Mouse (Mus musculus): ENCODE measurements at regions not wholly inside any gene's neighbourhood (a gene's known extent, or its start where the extent isn't known, plus 50 kb on each side); places are given as distances from the start of the nearest gene placed in this dataset.
"Not testable (repeated sequence)": the region's sequence is repeated elsewhere in the genome, so short reads cannot be mapped to it uniquely, and the experiment has no call there.

DNA sequence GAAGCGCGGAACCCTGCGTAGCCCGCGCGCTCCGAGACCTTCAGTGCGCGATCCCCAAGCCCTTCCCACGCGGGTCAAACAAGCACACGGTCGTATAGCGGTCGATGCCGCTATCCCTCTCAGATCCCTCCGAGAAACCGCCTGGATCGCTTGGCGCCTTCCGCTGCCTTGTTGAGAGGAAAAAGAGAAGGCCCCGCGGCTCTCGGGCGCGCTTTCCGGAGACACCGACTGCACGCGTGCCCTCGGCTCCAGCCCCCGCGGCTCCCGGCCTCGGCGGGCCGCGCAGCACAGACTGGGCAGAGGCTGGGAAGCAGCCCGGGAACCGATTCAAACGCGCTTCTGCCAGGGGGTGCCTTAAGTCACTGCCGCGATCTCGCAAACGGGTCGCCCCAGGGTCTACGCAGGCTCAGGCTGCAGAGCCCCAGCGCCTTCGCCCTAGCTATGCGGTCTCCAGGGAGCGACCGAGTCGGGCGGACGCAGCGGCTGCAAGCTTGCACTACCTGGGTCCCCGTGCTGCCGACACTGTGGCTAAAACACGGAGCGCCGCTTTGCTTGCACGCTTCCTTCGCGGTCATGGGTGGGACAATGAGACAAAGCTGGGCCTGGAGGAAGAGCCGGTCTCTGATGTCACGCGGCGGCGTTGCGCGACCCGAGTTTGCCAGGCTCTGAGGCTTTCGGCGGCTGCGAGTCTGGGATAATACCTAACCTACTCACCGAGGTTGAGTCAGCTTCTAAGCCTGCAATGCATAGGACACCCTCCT lies 87.3 kb downstream of the Crisp4 start:
- TF ChIP-seq CTCF (IDR thresholded peaks at IDR 0.05; ENCODE audit: extremely low read depth, insufficient read depth, insufficient read length, insufficient replicate concordance), result no peak
- TF ChIP-seq POLR2A (IDR thresholded peaks at IDR 0.05; ENCODE audit: low read depth, low read length), result no peak
- Histone ChIP-seq H3K36me3 (ENCODE audit: control insufficient read depth, insufficient read depth, low read length) (no peaks in the 10 kb centered on the region), H3K27ac (ENCODE audit: insufficient read depth, low read length) (no peak overlapping the region), H3K27me3 (ENCODE audit: control insufficient read depth, insufficient read depth, low read length) (no peaks in the 10 kb centered on the region; the same call in 1 of the 2 replicates), H3K4me3 (ENCODE audit: extremely low read depth, insufficient read depth, insufficient read length) (no peak overlapping the region), H3K4me1 (ENCODE audit: control insufficient read depth, insufficient read depth, insufficient read length) (no peaks in the 10 kb centered on the region)
- 5% methylated on average over 77 of the region's 77 CpGs for WGBS
- DNase-seq (ENCODE audit: low read depth in 1 of 2, low spot score in 2 of 2), result no peak

DNA sequence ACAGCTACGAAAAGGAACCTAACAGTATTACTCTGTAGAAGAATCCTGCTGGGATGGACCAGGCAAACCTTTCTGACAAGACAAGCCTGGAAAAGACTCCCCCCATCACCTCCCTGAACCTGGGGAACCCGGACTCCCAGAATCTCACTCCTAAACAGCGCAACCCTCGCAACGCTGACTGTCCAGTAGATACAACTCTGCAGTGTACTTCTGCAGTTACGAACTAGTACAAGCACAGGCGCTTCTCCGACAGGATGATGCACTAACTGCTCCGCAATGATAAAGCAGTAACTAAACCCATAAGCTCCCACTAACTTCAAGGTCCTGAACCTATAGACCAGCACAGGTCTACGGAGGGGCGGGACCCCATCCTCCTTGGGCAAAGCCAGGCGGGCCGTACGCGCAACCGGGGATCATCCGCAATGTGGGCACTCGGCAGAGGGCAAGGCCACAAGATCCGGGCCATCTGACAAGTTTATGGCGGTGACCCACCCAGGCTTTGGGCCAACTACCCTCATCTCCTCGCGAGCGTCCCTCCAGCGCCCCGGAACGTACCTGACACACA lies 88.0 kb downstream of the Crisp4 start:
- 9% methylated on average over 26 of the region's 26 CpGs for WGBS
- no peak for DNase-seq (ENCODE audit: low read depth in 1 of 2, low spot score in 2 of 2)
- TF ChIP-seq CTCF (IDR thresholded peaks at IDR 0.05; ENCODE audit: extremely low read depth, insufficient read depth, insufficient read length, insufficient replicate concordance), result no peak
- TF ChIP-seq POLR2A (IDR thresholded peaks at IDR 0.05; ENCODE audit: low read depth, low read length), result no peak
- no peaks in the 10 kb centered on the region for H3K36me3 ChIP-seq (ENCODE audit: control insufficient read depth, insufficient read depth, low read length)
- no peak overlapping the region for H3K27ac ChIP-seq (ENCODE audit: insufficient read depth, low read length)
- H3K4me1 ChIP-seq (ENCODE audit: control insufficient read depth, insufficient read depth, insufficient read length), result no peaks in the 10 kb centered on the region
- H3K27me3 ChIP-seq (ENCODE audit: control insufficient read depth, insufficient read depth, low read length), result no peaks in the 10 kb centered on the region; the same call in 1 of the 2 replicates
- no peak overlapping the region for H3K4me3 ChIP-seq (ENCODE audit: extremely low read depth, insufficient read depth, insufficient read length)

DNA sequence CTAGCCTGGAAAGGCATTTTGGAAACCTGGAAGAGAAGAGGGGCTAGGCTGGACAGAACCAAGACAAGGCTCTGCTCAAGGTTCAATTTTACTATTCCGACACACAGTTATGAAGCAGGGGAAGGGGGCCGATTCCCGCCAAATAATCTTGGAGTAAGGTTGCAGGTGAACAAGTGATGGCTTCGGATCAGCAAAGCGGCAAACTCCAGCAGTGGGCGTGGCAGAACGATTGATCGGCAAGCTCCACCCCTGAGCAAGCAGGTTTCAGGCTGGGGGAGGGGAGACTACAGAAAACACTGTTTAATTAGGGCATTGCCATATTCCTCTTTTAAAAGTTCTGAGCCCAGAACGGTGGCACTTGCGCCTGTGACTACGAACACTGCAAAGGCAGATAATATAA lies 88.7 kb downstream of the Crisp4 start:
- H3K4me1 ChIP-seq (ENCODE audit: control insufficient read depth, insufficient read depth, insufficient read length); H3K27me3 ChIP-seq (ENCODE audit: control insufficient read depth, insufficient read depth, low read length); H3K4me3 ChIP-seq (ENCODE audit: extremely low read depth, insufficient read depth, insufficient read length); H3K27ac ChIP-seq (ENCODE audit: insufficient read depth, low read length); H3K36me3 ChIP-seq (ENCODE audit: control insufficient read depth, insufficient read depth, low read length); DNase-seq (ENCODE audit: low read depth in 1 of 2, low spot score in 2 of 2): not testable (repeated sequence)
- WGBS, result 16% methylated on average over 11 of the region's 11 CpGs

DNA sequence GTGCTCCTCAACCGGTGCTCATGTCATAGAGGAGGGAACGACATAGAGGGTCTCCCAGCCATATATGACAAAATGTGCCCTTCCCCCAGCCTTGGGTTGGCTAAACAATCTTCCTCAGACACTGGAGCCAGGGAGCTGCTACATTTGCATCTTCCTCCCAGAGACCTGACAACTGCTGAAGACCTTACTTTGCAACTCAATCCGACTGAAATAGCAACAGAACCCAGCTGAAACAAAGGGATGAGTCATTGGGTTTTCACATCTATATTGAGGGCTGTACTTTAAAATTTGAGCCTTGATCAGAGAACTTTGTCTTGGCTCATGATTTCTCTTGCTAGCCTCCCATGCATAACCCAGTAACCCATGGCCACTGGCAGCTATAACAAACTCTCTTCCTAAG lies 115.5 kb downstream of the Crisp4 start:
- DNase-seq (ENCODE audit: low read depth in 1 of 2, low spot score in 2 of 2), result no peak
- Histone ChIP-seq H3K27ac (ENCODE audit: insufficient read depth, low read length) (no peak overlapping the region), H3K4me3 (ENCODE audit: extremely low read depth, insufficient read depth, insufficient read length) (no peak overlapping the region), H3K36me3 (ENCODE audit: control insufficient read depth, insufficient read depth, low read length) (no peaks in the 10 kb centered on the region), H3K4me1 (ENCODE audit: control insufficient read depth, insufficient read depth, insufficient read length) (no peaks in the 10 kb centered on the region), H3K27me3 (ENCODE audit: control insufficient read depth, insufficient read depth, low read length) (no peaks in the 10 kb centered on the region)
- TF ChIP-seq CTCF (IDR thresholded peaks at IDR 0.05; ENCODE audit: extremely low read depth, insufficient read depth, insufficient read length, insufficient replicate concordance) (no peak), POLR2A (IDR thresholded peaks at IDR 0.05; ENCODE audit: low read depth, low read length) (no peak)
- 54% methylated on average over 3 of the region's 3 CpGs for WGBS

DNA sequence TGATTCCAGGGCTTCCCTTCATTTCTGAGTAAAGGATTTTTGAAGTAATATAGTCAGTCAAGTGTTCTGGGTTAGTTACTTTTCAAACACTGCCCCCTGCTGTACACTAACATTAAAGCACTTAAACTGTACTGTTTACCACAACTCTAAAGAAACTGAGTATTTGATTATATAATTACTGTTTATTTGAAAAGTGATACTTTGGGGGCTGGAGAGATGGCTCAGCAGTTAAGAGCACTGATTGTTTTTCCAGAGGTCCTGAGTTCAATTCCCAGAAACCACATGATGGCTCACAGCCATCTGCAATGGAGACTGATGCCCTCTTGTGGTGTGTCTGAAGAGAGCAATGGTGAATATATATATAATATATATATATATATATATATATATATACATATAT lies 132.8 kb downstream of the Crisp4 start:
- not testable (repeated sequence) for H3K27ac ChIP-seq (ENCODE audit: insufficient read depth, low read length); H3K4me3 ChIP-seq (ENCODE audit: extremely low read depth, insufficient read depth, insufficient read length); H3K36me3 ChIP-seq (ENCODE audit: control insufficient read depth, insufficient read depth, low read length); H3K4me1 ChIP-seq (ENCODE audit: control insufficient read depth, insufficient read depth, insufficient read length); DNase-seq (ENCODE audit: low read depth in 1 of 2, low spot score in 2 of 2); H3K27me3 ChIP-seq (ENCODE audit: control insufficient read depth, insufficient read depth, low read length)

DNA sequence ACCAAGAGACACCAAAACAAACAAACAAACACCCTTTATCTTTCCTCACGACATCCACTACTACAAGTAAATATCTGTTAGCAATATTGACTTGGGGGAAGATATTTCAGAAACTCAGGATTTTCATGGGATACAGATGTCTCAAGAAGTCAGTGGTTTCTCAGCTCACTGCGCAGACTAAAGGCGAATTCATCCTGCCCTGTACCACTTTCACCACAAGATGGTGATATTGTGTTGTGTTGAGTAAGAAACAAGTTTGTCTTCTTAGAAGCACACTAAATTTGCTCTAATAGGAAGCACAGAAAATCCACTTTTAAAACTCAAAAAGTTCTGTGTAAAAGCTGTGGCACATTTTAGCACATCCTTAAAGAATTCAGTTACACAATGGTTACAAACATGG lies 165.1 kb downstream of the Crisp4 start:
- DNase-seq (ENCODE audit: low read depth in 1 of 2, low spot score in 2 of 2), result no peak
- 13% methylated on average over 3 of the region's 3 CpGs for WGBS

DNA sequence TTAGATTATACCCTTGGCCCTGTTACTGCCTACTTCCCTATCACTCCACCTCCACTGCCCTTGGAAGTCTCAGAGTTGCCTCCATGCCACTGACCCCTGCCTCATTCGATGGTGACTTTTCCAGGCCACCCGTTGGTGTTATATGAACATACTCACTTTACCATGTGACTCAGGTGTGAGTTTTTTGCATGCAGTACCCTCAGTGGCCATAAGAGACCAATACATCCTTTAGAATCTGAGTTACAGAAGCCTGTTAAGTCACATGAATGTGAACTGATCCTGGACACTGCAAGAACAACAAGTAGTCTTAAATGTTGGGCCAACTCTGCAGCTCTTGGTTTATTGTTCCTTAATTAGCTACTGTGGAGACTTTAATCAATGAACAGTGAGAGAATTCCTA lies 167.6 kb downstream of the Crisp4 start:
- no peaks in the 10 kb centered on the region for H3K4me1 ChIP-seq (ENCODE audit: control insufficient read depth, insufficient read depth, insufficient read length)
- WGBS, result 76% methylated on average over 2 of the region's 2 CpGs
- no peaks in the 10 kb centered on the region for H3K36me3 ChIP-seq (ENCODE audit: control insufficient read depth, insufficient read depth, low read length)
- H3K4me3 ChIP-seq (ENCODE audit: extremely low read depth, insufficient read depth, insufficient read length), result no peak overlapping the region
- no peak for DNase-seq (ENCODE audit: low read depth in 1 of 2, low spot score in 2 of 2)
- H3K27me3 ChIP-seq (ENCODE audit: control insufficient read depth, insufficient read depth, low read length), result no peaks in the 10 kb centered on the region
- H3K27ac ChIP-seq (ENCODE audit: insufficient read depth, low read length), result no peak overlapping the region
- TF ChIP-seq POLR2A (IDR thresholded peaks at IDR 0.05; ENCODE audit: low read depth, low read length) (no peak), CTCF (IDR thresholded peaks at IDR 0.05; ENCODE audit: extremely low read depth, insufficient read depth, insufficient read length, insufficient replicate concordance) (no peak)

More for the DNA sequence above, 165.1 kb downstream of the Crisp4 start:
- no peak overlapping the region for H3K4me3 ChIP-seq (ENCODE audit: extremely low read depth, insufficient read depth, insufficient read length)
- no peak for TF ChIP-seq CTCF (IDR thresholded peaks at IDR 0.05; ENCODE audit: extremely low read depth, insufficient read depth, insufficient read length, insufficient replicate concordance)
- TF ChIP-seq POLR2A (IDR thresholded peaks at IDR 0.05; ENCODE audit: low read depth, low read length), result no peak
- H3K36me3 ChIP-seq (ENCODE audit: control insufficient read depth, insufficient read depth, low read length), result no peaks in the 10 kb centered on the region
- H3K27me3 ChIP-seq (ENCODE audit: control insufficient read depth, insufficient read depth, low read length), result no peaks in the 10 kb centered on the region
- H3K4me1 ChIP-seq (ENCODE audit: control insufficient read depth, insufficient read depth, insufficient read length), result no peaks in the 10 kb centered on the region
- no peak overlapping the region for H3K27ac ChIP-seq (ENCODE audit: insufficient read depth, low read length)

DNA sequence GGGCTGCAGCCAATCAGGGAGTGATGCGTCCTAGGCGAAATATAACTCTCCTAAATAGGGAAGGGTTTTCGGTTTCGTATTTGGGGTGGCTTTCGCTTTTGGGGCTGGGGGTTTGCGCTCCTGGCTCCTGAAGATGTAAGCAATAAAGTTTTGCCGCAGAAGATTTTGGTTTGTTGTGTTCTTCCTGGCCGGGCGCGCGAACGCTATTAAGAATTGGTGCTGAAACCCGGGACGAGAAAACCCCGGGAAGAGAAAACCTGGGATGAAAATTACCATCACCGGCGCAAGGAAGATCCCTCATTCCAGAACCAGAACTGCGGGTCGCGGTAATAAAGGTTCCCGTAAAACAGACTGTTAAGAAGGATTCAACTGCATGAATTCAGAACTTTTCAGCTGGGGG lies 188.8 kb downstream of the Crisp4 start:
- not testable (repeated sequence) for H3K4me3 ChIP-seq (ENCODE audit: extremely low read depth, insufficient read depth, insufficient read length); H3K4me1 ChIP-seq (ENCODE audit: control insufficient read depth, insufficient read depth, insufficient read length); H3K27me3 ChIP-seq (ENCODE audit: control insufficient read depth, insufficient read depth, low read length); H3K36me3 ChIP-seq (ENCODE audit: control insufficient read depth, insufficient read depth, low read length); H3K27ac ChIP-seq (ENCODE audit: insufficient read depth, low read length)
- DNase-seq (ENCODE audit: low read depth in 1 of 2, low spot score in 2 of 2), result peak in 1 of 2 experiments; percentile 6
- 94% methylated on average over 18 of the region's 21 CpGs for WGBS

DNA sequence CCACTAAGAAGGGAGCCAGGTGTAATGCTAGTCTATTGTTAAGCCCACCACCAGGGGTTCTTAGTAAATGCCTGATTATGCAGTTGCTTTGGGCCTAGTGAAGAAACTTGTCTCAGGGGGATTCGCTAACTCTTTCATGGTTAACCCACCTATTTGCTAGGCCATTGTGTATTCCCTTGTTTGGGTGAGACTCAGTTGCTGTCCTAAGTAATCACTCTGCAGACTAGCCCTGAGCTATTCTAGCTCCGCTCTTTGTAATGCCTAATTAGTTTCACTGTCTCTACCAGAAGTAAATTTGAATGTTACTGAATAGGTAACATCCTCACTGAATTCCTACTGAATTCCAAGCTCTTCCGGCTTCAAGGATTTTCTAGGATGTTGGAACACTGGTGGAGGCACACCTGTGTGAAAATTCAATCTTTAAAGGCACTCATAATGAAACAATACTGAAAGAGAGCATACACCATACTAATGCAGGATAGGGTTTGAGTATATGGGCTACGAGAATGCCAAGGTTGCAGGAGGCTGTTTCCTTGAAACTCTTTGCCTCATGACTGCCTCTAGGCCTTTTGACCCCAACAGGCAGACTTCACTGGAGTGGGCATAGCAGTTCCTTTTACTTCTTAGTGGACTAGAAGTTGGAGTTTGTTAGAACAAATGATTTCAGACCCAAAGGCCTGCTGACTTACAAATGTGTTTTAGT lies 213.4 kb downstream of the Crisp4 start:
- not testable (repeated sequence) for H3K27ac ChIP-seq (ENCODE audit: insufficient read depth, low read length); H3K4me3 ChIP-seq (ENCODE audit: extremely low read depth, insufficient read depth, insufficient read length); DNase-seq (ENCODE audit: low read depth in 1 of 2, low spot score in 2 of 2); H3K27me3 ChIP-seq (ENCODE audit: control insufficient read depth, insufficient read depth, low read length); H3K36me3 ChIP-seq (ENCODE audit: control insufficient read depth, insufficient read depth, low read length); H3K4me1 ChIP-seq (ENCODE audit: control insufficient read depth, insufficient read depth, insufficient read length)
- 88% methylated on average over 4 of the region's 4 CpGs for WGBS
